Mouse (Mus musculus) layer of hippocampus, postnatal 14 days (tissue): Measurements from ENCODE around the gene Cryba2. TPM values are rescaled to one million over a fixed set of nuclear protein-coding genes. Genes with fewer than 3 reads are reported as not detected.

Source experiments
- DNase-seq, 2 experiments: peaks; one replicate each; pipeline ENCODE4 v3.0.0; 2021 to 2022; ENCODE audit warnings: low spot score in 2 of 2, mixed read lengths in 1 of 2
- total RNA-seq, 2 experiments: library from RNA; stranded (reverse); gene quantifications; 2 replicates each; pipeline ENCODE4 v1.2.3; 2021

The Cryba2 gene
- total RNA-seq, 2 experiments from 2014 or later = 0.91 TPM; not detected in 1

- no peak for DNase-seq
Measured at GRCm38 (mm10) chr1:74884196-74885141, 8.5 kb downstream of the Cryba2 start.

GRCm38 (mm10) chr1:74883441-74883840 lies 9.5 kb downstream of the Cryba2 start:
- DNase-seq = no peak

GRCm38 (mm10) chr1:74882828-74883227 lies 10.1 kb downstream of the Cryba2 start:
- DNase-seq = no peak

- no peak for DNase-seq
Measured at GRCm38 (mm10) chr1:74882055-74882734, 10.7 kb downstream of the Cryba2 start.

GRCm38 (mm10) chr1:74880785-74881360 lies 12.1 kb downstream of the Cryba2 start:
- DNase-seq = peak; percentile 61 to 79

GRCm38 (mm10) chr1:74877199-74877598 lies 15.7 kb downstream of the Cryba2 start:
- no peak for DNase-seq

- no peak for DNase-seq
Measured at GRCm38 (mm10) chr1:74872218-74872617, 20.7 kb downstream of the Cryba2 start.

GRCm38 (mm10) chr1:74861783-74862182 lies 31.2 kb downstream of the Cryba2 start:
- DNase-seq = no peak

GRCm38 (mm10) chr1:74859223-74859984 lies 33.5 kb downstream of the Cryba2 start:
- DNase-seq = peak; percentile 28 to 51

GRCm38 (mm10) chr1:74858805-74859204 lies 34.1 kb downstream of the Cryba2 start:
- DNase-seq = no peak

- peak; percentile 82 to 91 for DNase-seq
Measured at GRCm38 (mm10) chr1:74858171-74858719, 34.7 kb downstream of the Cryba2 start.

GRCm38 (mm10) chr1:74857677-74858076 lies 35.3 kb downstream of the Cryba2 start:
- DNase-seq = peak in 1 of 2 experiments; percentile 14

GRCm38 (mm10) chr1:74857201-74857600 lies 35.7 kb downstream of the Cryba2 start:
- peak in 1 of 2 experiments; percentile 14 for DNase-seq

- peak in 1 of 2 experiments; percentile 4 for DNase-seq
Measured at GRCm38 (mm10) chr1:74856791-74857190, 36.2 kb downstream of the Cryba2 start.

- DNase-seq = peak in 1 of 2 experiments; percentile 3
Measured at GRCm38 (mm10) chr1:74856439-74856720, 36.6 kb downstream of the Cryba2 start.

GRCm38 (mm10) chr1:74855651-74856438 lies 37.1 kb downstream of the Cryba2 start:
- peak in 1 of 2 experiments; percentile 36 for DNase-seq

- DNase-seq = no peak
Measured at GRCm38 (mm10) chr1:74855156-74855555, 37.8 kb downstream of the Cryba2 start.

GRCm38 (mm10) chr1:74854306-74855056 lies 38.5 kb downstream of the Cryba2 start, which contains the start of gene Cdk5r2:
Gene Cdk5r2, plus strand, starts transcription at chr1:74854934.
- peak; percentile 90 to 98 for DNase-seq
